Mouse (Mus musculus) adipocyte (in vitro differentiated cells): Measurements from ENCODE around the gene Zfp202.
"Not testable (repeated sequence)": the region's sequence is repeated elsewhere in the genome, so short reads cannot be mapped to it uniquely, and the experiment has no call there.

Source experiments
- DNase-seq: peaks from one replicate; pipeline ENCODE4 v3.0.0-alpha.2; 2016; ENCODE audit warnings: low spot score

Zfp202 gene

DNA sequence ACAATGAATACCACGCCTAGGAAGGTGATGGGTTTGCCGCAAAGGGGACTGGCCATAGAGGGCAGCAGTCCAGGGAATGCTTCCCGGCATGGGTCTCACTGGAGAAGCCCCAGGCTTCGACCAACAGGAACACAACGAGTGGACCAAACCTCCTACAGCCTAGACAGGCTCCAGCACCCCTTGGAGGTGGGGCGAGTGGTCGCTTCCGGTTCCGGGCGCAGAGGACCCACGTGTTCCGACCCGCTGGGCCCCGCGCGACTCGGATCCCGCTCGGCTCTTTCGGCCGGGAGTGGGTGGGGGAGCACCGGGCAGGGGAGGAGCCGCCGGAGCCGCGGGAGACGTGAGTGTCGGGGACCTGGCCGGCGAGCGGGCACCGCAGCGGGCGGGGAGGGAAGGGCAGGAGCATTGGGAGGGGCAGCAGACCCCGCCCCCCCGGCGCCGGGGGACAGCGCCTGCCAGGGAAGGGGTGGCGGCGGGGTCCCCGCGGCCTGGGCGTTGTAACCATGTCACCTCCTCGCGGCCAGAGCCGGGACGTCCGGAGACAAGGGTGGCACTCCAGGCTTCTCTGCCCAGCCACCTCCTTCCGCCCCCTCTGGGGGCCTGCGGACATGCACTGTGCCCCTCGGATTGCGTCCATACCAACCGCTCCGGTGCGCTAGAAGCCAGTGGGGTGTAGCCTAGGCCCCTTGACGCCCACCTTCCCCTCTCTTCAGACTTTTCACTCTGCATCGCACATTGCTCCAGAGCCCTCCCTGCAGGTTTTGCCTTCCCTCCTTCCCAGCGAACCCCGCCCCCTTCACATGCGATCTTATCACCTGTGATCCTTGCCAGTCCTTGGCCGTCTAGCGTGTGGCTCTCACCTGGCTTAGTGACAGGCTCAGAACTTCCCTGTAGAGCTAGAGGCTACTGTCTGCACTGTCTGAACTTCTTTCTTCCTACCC lies at the start of gene Zfp202:
TSS of gene Zfp202 (plus strand) at position 219 of the 941 bp plus-strand sequence.
- DNase-seq: peak; percentile 81

- DNase-seq: no peak
Measured at GRCm38 (mm10) chr9:40155118-40155644, 36.9 kb upstream of the Zfp202 start.

GRCm38 (mm10) chr9:40166446-40166845 lies 25.7 kb upstream of the Zfp202 start:
- peak; percentile 62 for DNase-seq

GRCm38 (mm10) chr9:40177017-40177416 lies 15.1 kb upstream of the Zfp202 start:
- DNase-seq: no peak

DNA sequence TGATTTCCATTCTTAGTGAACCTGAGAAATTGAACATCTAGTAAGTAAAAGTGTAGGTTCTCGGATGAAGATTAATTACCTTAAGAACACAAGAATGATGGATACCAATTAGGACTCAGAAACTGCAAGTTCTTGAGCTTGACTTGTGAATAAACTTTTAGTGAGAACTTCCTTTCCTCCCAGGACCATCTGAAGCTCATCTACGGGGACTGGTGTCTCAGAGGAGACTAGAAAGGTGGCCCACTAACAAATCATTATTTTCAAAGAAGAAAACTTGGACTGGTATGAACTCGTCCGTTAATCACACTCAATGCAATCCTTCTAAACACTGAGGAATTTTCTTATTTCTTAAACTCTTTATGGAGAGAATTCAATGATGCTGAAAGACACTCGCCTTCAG lies 11.5 kb upstream of the Zfp202 start, which contains the start of gene Olfr986:
TSS of gene Olfr986 (plus strand) at position 301 of the 400 bp plus-strand sequence.
- no peak for DNase-seq

- DNase-seq: not testable (repeated sequence)
Measured at GRCm38 (mm10) chr9:40185166-40185565, 7.0 kb upstream of the Zfp202 start.

DNA sequence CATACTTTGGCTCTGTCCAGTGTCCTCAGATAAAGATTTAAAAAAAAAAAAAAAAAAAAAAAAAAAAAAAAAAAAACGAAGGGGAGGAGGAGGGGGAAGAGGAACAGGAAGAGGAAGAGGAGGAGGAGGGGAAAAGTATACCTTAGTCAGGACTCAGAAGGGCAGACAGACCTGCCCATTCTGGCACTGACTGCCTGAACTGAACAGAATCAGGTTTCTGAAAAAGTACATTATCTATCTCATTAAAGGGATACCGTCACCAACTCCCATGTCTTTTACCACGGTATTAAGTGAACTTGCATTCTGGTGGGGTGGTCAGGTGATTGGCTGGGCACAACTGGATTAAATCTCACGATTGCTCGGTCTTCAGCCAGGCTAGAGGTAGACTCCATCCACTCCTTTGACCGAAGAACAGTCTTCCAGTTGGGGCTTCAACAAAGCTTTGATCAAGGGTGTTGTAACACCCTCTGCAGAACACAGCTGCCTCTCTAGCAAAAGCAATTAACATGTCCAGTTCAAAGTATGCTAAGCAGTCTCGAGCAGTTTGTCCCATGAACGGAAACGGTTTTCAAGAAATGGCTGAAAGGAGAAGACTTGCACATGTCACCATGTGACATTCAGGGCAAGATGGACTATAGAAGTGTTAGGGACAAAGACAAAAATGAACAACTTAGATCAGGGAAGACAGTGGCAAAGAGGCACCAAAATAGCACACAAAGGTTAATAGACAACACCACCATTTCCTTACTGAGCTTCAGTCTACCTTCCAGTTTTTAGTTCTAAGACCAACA lies 835 bp upstream of the Zfp202 start:
- DNase-seq: no peak

DNA sequence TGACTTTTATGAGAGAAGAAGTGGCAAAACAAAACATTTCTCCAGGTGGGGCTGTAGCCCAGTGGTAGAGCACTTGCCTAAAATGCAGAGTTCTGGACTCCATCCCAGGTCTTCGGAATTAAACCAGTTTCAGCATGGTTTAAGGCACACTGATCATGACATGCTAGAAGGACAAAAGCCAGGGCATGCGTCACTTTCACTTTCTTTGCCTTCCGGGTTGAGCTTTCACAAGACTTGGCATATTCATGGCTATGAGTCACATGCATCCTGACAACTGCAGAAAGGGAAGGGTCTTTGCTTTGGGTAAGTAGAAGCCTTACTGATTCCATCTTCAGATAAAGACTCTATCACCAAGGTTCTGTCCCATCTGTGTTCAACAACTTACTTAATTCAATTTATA lies 3.9 kb downstream of the Zfp202 start:
- peak; percentile 97 for DNase-seq

DNA sequence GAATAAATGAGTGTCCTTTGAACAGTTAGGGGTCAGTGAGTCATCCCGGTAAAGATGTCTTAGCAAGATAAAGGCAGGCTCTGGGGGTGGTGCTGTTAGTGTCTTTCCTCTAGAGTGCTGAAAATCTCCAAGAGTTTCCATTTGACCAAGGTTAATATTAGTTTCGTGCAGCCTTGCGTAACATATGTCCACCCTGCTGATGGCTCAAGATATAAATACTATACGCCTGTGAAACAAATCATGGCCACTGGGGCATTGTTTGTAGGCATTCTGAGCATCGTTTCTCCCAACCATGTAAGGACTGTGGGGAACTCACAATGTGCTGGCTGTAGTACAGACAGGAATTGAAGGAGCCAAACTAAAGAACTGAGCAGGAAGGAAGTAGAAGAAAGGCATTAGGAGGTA lies 14.4 kb downstream of the Zfp202 start:
- DNase-seq: no peak

DNA sequence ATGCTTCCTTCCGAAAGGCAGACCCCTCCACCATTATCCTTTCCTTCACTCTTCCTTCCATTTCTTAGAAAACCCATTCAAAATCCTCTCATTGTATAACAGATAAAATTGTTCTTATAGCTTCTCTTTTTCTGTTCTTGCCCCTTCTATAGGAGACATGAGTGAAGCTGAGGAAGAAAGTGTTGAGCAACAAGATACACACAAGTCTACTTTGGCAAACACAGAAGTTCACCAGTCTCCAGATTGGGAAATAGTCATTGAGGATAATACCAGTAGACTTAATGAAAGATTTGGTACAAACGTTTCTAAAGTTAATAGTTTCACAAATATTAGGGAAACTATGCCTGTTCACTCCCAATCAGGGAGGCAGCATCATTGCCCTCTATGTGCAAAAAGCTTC lies 18.6 kb downstream of the Zfp202 start:
- DNase-seq: no peak

DNA sequence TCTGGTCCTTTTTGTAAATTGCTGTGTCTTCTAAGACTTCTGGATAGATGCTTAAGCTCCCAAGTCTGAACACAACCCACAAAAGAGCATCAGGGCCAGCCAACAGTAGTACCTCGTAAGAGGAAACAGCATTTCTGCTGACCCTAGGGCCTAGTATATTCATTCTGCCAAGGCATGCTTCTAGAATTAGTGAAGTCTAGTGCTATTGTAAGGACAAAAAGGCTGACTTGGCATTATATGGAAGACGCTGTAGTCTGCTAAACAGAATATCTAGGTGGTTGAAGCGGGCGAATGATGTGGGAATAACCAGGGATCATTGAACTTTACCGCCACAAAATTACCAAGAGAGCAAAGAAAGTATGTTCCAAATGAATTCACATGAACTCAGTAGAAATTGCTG lies 21.9 kb downstream of the Zfp202 start:
- DNase-seq: no peak

DNA sequence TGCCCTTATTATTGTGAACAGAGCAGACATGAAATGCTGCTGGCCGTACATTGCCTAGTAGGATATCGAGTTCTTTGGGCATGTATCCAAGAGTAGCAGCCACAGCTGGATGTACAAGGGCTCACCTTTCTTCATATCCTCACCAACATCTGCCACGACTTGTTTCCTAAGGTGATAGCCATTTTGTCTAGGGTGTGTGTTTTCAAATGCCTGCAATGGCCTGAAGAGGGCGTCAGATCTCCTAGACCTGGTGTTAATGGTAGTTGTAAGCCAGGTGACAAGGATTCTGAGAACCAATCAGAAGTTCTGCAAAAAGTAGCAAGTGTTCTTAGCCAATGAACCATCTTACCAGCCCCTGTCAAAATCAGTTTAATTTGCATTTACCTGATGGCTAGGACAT lies 24.5 kb downstream of the Zfp202 start:
- DNase-seq: no peak

DNA sequence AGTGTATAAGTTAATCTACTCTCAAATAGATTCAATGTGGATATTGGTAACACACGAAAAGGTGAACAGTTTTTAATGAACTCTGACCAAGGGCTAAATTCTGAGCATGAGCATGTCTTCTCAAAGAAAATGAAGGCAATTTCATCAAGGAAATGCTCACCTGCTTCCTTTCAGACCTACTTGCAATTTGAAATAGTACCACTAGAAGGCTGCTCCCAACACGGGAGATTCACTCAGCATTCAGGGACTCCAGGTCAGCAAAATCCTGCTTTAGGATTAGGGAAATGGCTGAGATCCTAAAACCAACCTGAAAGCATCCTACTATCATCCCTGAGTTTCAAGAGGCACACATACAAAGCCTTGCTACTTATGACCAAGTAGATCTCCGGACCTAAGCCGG lies 32.2 kb downstream of the Zfp202 start:
- DNase-seq: no peak

DNA sequence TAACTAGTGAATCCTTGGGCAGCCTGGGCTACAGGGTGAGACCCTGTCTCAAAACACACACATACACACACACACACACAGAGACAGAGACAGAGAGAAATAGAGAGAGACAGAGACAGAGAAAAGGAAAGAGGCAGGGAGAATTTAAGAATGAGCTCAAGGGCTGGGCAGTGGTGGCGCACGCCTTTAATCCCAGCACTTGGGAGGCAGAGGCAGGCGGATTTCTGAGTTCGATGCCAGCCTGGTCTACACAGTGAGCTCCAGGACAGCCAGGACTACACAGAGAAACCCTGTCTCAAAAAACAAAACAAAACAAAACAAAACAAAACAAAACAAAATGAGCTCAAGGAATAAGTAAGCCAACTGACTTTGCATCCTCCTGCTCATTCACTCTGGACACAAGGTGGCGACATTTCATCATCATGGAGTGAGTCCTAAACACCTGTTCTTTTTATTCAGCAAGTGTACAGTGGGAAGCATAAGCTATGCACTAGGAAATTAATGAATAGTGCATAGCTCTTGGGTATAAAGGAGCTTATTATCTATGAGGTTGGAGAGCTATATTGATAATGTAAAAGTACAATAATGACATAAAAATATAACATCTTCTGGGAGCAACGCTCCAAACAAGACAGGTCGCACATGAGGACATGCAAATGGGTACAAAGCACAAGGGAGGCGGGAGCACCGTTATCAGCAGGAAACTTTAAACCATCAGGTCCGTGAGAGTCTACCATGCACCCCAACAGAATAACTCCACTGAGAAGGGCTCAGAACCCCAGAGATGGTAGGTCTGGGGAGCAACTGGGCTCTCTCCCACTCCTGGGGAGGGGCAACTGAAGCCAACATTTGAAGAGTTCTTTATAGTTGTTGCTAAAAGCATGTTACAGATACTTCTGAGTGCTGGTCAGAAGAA lies 36.0 kb downstream of the Zfp202 start:
- DNase-seq: peak; percentile 86

DNA sequence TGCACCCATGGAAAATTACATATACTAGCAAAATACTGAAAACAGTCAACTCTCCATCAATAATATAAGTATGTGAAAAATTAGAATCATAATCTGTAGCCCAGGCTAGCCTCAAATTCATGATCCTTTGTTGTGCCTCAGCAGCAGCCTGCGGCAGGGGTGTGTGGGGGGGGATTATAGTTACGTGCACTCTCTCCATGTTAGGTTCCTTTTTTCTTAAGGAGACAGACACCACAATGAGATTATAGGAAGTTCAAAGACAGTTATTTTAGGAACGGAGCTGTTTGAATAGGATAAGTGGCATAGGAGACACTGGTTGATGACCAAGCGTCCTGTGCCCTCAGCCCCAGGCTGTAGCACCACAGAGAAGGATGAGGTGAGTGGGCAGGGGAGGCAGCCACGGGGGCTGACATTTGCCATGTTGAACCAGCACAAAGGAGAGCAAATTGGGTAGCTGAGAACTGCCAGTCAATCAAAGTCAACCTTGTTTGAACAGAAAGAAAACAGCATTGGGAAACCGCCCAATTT lies 36.8 kb downstream of the Zfp202 start:
- DNase-seq: no peak

DNA sequence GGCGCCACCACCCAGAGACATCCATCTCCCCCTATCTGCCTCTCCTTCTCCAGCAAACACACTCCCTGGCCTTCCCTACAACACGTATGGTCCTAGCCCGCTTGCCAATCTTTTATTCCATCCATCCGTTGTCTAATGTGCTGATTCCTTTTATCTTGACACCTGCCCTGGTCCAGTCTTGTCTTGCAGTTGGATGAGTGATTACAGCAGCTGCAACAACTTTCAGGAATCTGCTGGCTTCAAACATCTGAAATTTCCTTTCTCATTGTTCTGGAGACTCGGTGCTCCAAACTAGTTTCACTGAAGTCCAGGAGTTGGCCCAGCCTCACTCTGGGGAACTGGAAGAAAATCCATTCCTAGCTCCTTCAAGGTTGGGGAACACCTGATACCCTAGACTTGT lies 37.4 kb downstream of the Zfp202 start:
- DNase-seq: no peak

GRCm38 (mm10) chr9:40231019-40231418 lies 38.9 kb downstream of the Zfp202 start:
- DNase-seq: no peak

DNA sequence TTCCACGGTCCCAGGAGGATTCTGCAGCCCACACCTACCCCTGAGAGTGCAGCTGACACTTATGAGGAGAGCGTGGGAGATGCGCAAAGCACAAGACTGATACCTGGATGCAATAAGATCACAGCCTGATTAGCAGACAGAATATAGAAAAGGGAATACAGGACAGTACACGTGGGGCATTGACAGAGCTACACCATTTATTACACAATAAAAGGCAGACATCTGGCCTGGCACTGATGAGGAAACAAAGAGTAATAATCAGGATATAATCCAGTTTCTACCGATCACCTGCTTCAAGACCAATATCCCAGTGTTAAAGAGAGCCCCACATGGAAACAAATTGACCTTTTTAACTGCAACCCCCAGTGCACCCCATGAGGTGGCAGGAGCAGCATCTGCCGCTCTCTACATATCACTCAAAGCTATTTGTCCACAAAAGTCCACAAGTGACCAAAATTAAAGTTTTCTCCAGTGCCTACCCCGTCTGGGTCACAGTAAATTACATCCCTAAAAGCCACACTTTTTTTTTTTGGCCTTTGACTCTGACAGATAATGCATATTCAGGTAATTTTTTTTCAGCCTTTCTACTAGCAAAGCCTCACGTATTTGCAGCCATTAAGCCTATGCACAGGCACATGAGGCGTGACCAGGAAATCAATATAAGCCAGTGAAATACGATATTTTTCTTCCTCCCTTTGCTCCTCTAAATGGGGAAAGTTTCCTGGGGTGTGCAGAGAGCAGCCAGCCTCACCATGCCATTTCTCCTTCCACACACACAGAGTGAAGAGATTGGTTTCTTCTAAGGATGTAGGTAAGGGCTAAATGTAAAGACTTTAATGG lies 42.3 kb downstream of the Zfp202 start:
- no peak for DNase-seq

DNA sequence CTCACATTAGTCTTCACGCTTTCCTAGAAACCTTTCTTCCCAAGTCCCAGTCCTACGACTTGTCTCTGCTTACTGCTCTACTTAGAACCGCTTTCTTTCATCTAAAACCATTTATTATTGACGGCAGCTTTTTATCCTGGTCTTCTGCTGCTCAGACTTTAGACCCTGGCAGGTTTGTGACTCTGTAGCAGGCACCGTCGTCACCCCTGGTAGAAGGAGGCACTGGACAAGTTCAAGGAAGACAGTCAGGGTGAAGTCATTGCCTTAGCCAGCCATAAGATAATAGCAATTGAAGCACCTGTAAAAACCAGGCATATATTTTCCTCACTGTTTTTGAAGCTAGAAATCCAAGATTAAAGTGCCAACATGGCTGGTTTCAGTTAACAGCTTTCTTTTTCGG lies 43.1 kb downstream of the Zfp202 start:
- no peak for DNase-seq

GRCm38 (mm10) chr9:40239749-40240148 lies 47.6 kb downstream of the Zfp202 start:
- DNase-seq: no peak
